Mouse (Mus musculus): ENCODE results near the gene Pdk4. TPM values are rescaled to one million over a fixed set of nuclear protein-coding genes. Genes with fewer than 3 reads are reported as not detected.

The Pdk4 gene
- total and polyA plus RNA-seq, 3 experiments, result not detected

- H3K9me3 ChIP-seq (replicated peaks; ENCODE audit: insufficient read depth, low read length), result no peaks in the 10 kb centered on the region
- no peak overlapping the region for H3K9ac ChIP-seq (ENCODE audit: control insufficient read depth, low read depth, low read length, poor library complexity, severe bottlenecking)
- peaks cover 0 to 3% of the 10 kb centered on the region in 2 experiments; a peak in 2 of 4 replicates for H3K4me1 ChIP-seq (ENCODE audit: control insufficient read depth in 1 of 2, insufficient read depth in 2 of 2, low read length in 2 of 2)
- H3K79me2 ChIP-seq (ENCODE audit: control insufficient read depth, insufficient read depth, low read length, poor library complexity), result no peaks in the 10 kb centered on the region
- no peak overlapping the region for H3K4me3 ChIP-seq (ENCODE audit: control insufficient read depth in 1 of 2, insufficient read depth in 1 of 2, low read depth in 2 of 2, low read length in 2 of 2)
- H3K27me3 ChIP-seq (ENCODE audit: control insufficient read depth in 1 of 2, insufficient read depth in 2 of 2, low read length in 2 of 2), result peaks cover 0 to 2% of the 10 kb centered on the region in 2 experiments; a peak in 3 of 4 replicates
- DNase-seq (ENCODE audit: low read depth, low spot score), result peak; percentile 17
- TF ChIP-seq CTCF (IDR thresholded peaks at IDR 0.05 in 2 of 3, conservative IDR thresholded peaks at IDR 0.05 in 1 of 3; ENCODE audit: control insufficient read depth in 1 of 3, insufficient read depth in 1 of 3, low read depth in 2 of 3, low read length in 3 of 3, poor library complexity in 1 of 3, severe bottlenecking in 1 of 3) (peak; percentile 23 to 26 (median 24); a peak in 3 of 6 replicates), TCF12 (IDR thresholded peaks at IDR 0.05; ENCODE audit: low read depth, low read length) (no peak)
- no peak overlapping the region for H3K27ac ChIP-seq (ENCODE audit: control insufficient read depth, low read depth, low read length)
- peaks cover 0 to 3% of the 10 kb centered on the region in 2 experiments; a peak in 2 of 4 replicates for H3K36me3 ChIP-seq (ENCODE audit: control insufficient read depth in 1 of 2, insufficient read depth in 2 of 2, low read length in 2 of 2)
These were observed 58.4 kb downstream of the Pdk4 start for GRCm38 (mm10) chr6:5437757-5438156.

GRCm38 (mm10) chr6:5433887-5434286 lies 62.2 kb downstream of the Pdk4 start:
- Histone ChIP-seq H3K9ac (ENCODE audit: control insufficient read depth, low read depth, low read length, poor library complexity, severe bottlenecking) (no peak overlapping the region), H3K9me3 (replicated peaks; ENCODE audit: insufficient read depth, low read length) (no peaks in the 10 kb centered on the region), H3K4me3 (ENCODE audit: control insufficient read depth in 1 of 2, insufficient read depth in 1 of 2, low read depth in 2 of 2, low read length in 2 of 2) (no peak overlapping the region), H3K36me3 (ENCODE audit: control insufficient read depth in 1 of 2, insufficient read depth in 2 of 2, low read length in 2 of 2) (no peaks in the 10 kb centered on the region), H3K27ac (ENCODE audit: control insufficient read depth, low read depth, low read length) (no peak overlapping the region), H3K4me1 (ENCODE audit: control insufficient read depth in 1 of 2, insufficient read depth in 2 of 2, low read length in 2 of 2) (no peaks in the 10 kb centered on the region), H3K79me2 (ENCODE audit: control insufficient read depth, insufficient read depth, low read length, poor library complexity) (no peaks in the 10 kb centered on the region), H3K27me3 (ENCODE audit: control insufficient read depth in 1 of 2, insufficient read depth in 2 of 2, low read length in 2 of 2) (peaks cover 0 to 2% of the 10 kb centered on the region in 2 experiments)
- TF ChIP-seq MXI1 (IDR thresholded peaks at IDR 0.05; ENCODE audit: low read depth, low read length) (no peak), UBTF (IDR thresholded peaks at IDR 0.05; ENCODE audit: borderline replicate concordance, insufficient read depth, low read depth, low read length) (no peak), ETS1 (IDR thresholded peaks at IDR 0.05; ENCODE audit: low read depth, low read length) (no peak), POLR2A (IDR thresholded peaks at IDR 0.05; ENCODE audit: control insufficient read depth in 1 of 2, insufficient read depth in 1 of 2, low read depth in 1 of 2, low read length in 2 of 2, poor library complexity in 1 of 2) (no peak), ZMIZ1 (IDR thresholded peaks at IDR 0.05; ENCODE audit: low read depth, low read length) (no peak), MAZ (IDR thresholded peaks at IDR 0.05; ENCODE audit: low read depth, low read length) (no peak), TAL1 (IDR thresholded peaks at IDR 0.05; ENCODE audit: low read length) (no peak), MEF2A (IDR thresholded peaks at IDR 0.05; ENCODE audit: extremely low read depth, insufficient replicate concordance, low read depth, low read length, poor library complexity, severe bottlenecking) (no peak), RCOR1 (IDR thresholded peaks at IDR 0.05; ENCODE audit: low read depth, low read length) (no peak), TBP (IDR thresholded peaks at IDR 0.05; ENCODE audit: low read depth, low read length) (no peak), POLR2AphosphoS2 (IDR thresholded peaks at IDR 0.05; ENCODE audit: low read length) (no peak), ZNF384 (IDR thresholded peaks at IDR 0.05; ENCODE audit: low read depth, low read length) (no peak), USF1 (IDR thresholded peaks at IDR 0.05; ENCODE audit: low read depth, low read length) (no peak), CHD1 (IDR thresholded peaks at IDR 0.05; ENCODE audit: low read depth, low read length) (no peak)
- no peak for DNase-seq (ENCODE audit: low read depth, low spot score)

Other genes starting within 250 kb of the Pdk4 start
- 2.9 and 3.1 TPM in 2 replicates for gene Pon3, start 240.0 kb downstream of the Pdk4 start, total RNA-seq (2012; rRNA removed)
- gene Pon3, start 240.0 kb downstream of the Pdk4 start, polyA plus RNA-seq (2012; ENCODE audit: insufficient read depth in 1 of 2, insufficient read length in 2 of 2, low read depth in 1 of 2, low replicate concordance in 2 of 2, missing spikeins in 1 of 2), result 1 to 10 TPM in 1 of 2 experiments, not detected in 1; 5.9 TPM
- gene Pon2, start 197.9 kb downstream of the Pdk4 start, total RNA-seq (2012; rRNA removed), result 9.6 and 14.4 TPM in 2 replicates
- gene Pon2, start 197.9 kb downstream of the Pdk4 start, polyA plus RNA-seq (2012; ENCODE audit: insufficient read depth in 1 of 2, insufficient read length in 2 of 2, low read depth in 1 of 2, low replicate concordance in 2 of 2, missing spikeins in 1 of 2), result 10 to 100 TPM in 1 of 2 experiments, not detected in 1; 21.2 TPM
- not detected in 2 replicates for gene Asb4, start 112.9 kb downstream of the Pdk4 start, total RNA-seq (2012; rRNA removed)
- not detected for gene Asb4, start 112.9 kb downstream of the Pdk4 start, polyA plus RNA-seq (2012; ENCODE audit: insufficient read depth in 1 of 2, insufficient read length in 2 of 2, low read depth in 1 of 2, low replicate concordance in 2 of 2, missing spikeins in 1 of 2)
- not detected in 2 replicates for gene Dync1i1, start 229.3 kb upstream of the Pdk4 start, total RNA-seq (2012; rRNA removed)
- not detected for gene Dync1i1, start 229.3 kb upstream of the Pdk4 start, polyA plus RNA-seq (2012; ENCODE audit: insufficient read depth in 1 of 2, insufficient read length in 2 of 2, low read depth in 1 of 2, low replicate concordance in 2 of 2, missing spikeins in 1 of 2)

Measured in MEL (cell line).